Mouse (Mus musculus): ENCODE data around the gene Rapgef6.
A peak's percentile ranks its signal among the peaks of the same experiment; 100 is the strongest.

Gene Rapgef6

DNA sequence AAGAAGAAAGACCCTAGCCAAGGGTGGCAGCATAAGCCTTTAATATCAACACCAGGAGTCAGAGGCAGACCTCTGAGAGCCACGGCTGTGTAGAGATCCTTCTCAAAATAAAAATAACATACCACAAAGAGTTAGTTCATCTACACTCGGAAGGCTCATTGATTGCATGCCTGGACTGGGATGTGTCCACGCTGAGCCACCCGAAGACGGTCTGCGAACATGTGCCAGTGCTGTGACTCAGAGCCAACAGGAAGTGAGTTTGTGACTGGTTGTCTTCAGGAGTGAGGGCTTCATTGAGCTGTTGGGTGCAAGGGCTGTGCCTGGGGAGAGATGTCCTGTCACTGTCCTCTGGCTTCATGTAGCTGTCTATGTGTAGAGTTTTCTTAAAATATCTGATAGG, 171.0 kb downstream of the Rapgef6 start:
- DNase-seq (ENCODE audit: low spot score in 2 of 2), result no peak

DNA sequence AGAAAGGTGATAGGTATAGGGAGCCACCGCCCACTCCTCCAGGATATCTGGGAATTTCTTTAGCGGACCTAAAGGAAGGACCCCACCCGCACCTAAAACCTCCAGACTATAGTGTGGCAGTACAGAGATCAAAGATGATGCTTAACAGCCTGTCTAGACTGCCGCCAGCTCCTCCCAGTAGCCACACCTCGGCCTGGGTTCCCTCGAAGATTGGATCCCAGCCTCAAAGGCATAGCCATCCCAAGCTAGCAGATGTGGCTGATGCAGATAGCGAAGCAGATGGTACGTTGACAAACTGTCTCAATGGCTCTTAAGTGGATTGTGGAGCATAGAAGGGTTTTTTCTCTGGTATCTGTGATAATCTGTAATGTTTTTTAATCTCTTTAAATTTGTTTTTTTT, 171.6 kb downstream of the Rapgef6 start:
- DNase-seq (ENCODE audit: low spot score in 2 of 2), result no peak

DNA sequence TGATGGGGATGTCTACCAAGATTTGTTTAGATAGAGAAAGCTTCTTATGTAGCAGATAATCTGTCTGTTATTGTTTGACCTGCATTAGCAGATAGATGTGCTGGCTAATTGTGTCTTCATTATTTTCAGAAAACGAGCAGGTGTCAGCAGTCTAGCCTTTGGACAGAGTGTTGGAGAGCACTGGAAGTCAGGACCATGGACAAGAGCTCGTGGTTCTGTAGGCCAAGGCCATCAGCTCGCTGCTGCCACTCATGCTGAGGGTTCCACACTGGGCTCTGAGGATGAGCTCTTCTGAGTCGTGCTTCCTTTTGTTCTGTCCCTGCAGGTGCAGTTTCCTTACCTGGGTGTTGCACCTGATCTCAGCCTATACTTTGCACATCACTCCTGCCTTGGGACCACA, 173.3 kb downstream of the Rapgef6 start:
- no peak for DNase-seq (ENCODE audit: low spot score in 2 of 2)

DNA sequence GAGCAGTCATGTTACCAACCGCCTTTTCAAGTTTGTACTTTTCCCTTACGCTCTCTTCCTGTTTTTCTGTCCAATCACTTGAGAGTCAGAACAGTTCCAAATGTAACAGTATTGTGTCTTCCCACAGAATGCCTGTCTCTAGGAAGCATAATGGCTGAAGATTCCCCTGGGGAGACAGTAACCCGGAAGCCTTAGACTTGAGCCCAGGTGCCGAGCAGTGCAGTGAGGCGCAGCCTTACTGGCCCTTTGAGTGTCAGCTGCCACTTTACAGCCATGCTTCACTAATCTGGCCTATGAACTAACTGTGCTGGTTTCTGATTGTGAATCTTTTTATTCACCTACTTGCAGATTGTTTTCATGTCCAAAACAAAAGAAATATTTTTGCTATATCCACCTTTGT, 175.0 kb downstream of the Rapgef6 start:
- no peak for DNase-seq (ENCODE audit: low spot score in 2 of 2)

DNA sequence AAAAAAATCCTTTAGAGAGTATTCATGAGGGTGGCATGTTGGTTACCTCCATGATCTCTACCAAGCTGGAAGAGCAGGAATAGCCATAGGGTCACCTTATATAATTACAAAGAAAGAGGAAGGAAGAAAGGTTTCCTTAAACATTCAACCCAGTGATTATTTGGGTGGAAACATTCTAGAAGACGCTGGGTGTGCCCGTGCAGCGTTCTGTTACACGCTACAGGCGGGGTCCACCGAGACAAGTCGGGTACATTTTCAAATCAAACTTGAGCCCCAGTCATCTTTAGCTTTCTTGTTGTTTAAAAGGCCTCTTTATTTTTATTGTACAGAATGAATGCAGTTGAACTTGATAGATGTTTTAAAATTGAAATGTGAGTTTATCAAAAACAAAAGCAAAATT, 176.0 kb downstream of the Rapgef6 start:
- DNase-seq (ENCODE audit: low spot score in 2 of 2), result no peak

DNA sequence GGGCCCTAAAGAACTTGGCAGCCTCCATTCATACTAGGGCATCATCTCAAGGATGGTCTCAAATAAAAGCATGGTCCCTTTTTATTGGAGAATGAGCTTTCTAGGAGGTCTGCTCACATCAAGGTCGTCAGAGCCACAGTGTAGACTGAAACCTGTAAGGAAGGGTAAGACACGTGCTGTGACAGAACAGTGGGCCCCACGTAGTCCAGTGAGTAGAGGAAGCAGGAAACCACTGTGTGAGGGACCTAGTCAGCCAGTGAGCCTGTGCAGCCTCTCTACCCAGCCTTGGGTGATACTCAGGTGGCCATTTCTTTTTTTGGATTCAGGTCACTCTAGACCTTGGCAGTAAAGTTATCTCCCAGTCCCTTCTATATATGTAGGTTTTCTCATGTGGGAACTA, 177.3 kb downstream of the Rapgef6 start:
- no peak for DNase-seq (ENCODE audit: low spot score in 2 of 2)

DNA sequence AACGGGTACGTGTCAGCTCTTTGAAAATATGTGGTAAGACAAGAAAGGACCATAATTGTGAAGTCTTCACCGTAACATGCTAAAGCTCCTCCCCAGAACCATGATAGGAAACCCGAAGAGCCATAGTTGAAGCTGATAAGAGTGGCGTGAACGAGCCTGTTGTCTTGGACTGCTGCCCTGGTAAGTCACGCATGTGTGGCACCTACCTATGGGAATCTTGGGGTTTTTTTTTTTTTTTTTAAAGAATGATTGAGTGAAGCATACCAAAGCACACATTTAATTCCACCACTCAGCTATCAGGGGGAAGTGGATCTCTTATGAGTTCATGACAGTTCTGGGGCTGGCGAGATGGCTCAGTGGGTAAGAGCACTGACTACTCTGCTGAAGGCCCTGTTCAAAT, 179.2 kb downstream of the Rapgef6 start:
- no peak for DNase-seq (ENCODE audit: low spot score in 2 of 2)

DNA sequence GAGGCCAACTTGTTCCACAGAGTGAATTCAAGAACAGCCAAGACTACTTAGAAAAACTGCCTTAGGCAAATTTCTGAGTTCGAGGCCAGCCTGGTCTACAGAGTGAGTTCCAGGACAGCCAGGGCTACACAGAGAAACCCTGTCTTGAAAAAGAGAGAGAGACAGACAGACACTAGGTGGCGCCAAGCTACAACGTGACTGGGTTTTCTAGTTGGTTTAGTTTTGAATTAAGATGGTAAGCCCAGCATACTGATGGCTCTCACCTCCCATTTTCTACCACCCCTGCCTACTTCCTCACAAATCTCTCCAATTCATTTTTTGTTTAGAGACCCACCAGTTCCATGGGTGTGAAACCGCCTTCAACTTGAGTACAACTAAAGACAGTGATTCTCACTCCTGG, 180.7 kb downstream of the Rapgef6 start:
- DNase-seq (ENCODE audit: low spot score in 2 of 2), result peak; percentile 60 to 84

DNA sequence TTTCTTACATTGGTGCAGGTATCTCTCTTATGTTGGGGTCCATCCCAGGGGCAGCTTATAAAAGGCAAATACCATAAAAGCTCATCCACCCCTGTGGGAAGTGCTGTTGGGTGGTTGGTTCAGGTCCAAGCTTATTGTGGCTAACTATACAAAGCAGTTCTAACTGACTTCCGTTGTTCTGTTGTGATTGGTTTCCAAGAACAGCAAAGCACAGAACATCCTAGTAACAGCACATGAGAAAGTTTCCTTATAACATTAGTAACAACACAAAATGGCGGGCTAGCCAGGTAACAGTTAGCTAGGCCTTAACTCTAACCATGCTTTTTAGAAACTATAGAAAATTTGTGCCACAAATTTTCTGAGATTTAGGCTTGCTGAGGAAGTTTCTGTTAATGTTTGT, 185.5 kb downstream of the Rapgef6 start:
- no peak for DNase-seq (ENCODE audit: low spot score in 2 of 2)

DNA sequence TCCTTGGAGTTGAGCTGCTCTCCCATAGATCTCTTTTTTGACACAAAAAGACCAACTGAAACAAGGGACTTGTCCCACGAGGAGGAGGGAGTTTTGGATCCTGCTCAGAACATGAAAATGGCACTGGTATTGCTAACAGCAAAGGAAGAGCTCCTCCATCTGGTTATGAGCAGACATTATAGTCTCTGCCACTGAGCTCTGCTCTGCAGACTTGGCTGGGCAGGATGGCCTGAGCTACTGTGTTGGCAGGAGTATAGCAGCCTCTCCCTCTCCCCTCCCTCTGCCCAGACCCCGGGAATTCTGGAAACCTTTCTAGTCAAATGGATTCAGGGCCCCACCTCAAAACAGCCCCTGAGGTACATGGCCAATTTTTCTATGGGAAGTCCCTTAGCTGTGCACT, 187.0 kb downstream of the Rapgef6 start:
- no peak for DNase-seq (ENCODE audit: low spot score in 2 of 2)

DNA sequence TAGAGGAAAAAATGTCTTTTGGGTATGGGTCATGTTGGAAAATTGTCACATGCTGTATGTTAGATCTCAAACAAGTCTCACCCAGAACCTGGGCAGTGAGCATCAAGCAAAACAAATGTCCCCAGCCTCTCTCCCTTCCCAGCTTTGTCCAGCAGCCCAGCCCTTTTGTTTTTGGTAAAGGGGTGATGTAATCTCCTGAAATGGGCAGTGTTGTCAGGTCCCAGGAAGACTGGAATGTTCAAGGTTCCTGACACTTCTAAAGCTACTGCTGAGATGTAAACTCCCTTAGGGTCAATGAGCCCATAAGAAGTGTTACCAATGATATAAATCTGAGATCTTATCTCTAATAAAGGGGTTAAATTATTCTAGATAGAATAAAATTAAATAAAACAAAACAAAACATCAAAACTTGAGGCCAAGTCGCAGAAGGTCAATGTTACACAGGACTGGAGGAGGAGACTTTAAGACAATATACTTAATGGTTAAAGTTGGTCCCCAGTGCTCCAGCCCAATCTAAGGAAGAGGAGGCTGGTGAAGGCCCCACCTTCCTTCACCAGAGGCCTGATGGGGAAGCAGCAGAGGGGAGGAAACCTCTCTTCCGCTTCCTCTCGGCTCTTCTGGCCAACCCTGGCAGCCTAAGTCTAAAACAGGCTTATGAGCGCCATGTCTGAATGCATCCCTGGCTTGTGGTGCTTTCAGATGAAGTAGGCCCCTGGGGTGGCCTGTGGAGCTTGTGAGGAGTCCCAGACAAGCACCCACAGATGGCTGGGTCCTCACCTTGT, 188.1 kb downstream of the Rapgef6 start:
- DNase-seq (ENCODE audit: low spot score in 2 of 2), result no peak

DNA sequence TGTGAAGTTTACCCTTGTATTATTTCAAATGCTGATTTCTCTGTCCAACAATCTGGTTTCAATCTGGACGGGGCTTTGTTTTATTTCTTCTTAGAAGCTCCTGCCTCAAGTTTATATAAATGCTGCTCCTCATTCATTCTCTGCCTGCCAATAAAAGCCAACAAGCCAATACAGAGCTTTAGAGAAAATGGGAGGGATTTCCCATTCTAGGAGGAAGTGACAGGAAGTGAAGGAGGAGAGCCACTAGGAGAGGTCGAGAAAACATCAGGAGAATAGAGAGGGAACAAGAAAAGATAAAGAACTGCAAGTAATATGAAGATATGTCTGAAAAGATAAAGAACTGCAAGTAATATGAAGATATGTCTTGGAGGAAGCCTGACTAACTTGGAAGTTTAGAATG, 190.2 kb downstream of the Rapgef6 start:
- DNase-seq (ENCODE audit: low spot score in 2 of 2), result no peak

DNA sequence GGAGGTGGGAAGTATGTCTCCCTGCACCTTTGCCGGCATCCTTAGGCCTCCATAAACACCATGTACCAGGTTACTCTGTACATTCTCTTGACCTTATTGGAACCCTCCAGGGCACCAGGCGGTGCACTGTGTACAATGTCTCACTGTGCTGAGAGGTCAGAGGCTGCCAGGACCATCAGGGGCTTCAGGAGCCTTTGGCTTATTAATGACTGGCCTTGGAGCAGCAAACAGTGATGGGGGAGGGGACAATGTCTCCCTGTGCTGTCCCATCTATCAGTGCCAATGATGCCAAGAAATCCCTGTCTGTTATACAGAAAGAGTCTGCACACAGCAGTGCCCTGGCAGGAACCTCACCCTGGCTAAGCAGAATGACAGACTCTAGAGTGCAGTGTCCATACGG, 195.2 kb downstream of the Rapgef6 start:
- no peak for DNase-seq (ENCODE audit: low spot score in 2 of 2)

DNA sequence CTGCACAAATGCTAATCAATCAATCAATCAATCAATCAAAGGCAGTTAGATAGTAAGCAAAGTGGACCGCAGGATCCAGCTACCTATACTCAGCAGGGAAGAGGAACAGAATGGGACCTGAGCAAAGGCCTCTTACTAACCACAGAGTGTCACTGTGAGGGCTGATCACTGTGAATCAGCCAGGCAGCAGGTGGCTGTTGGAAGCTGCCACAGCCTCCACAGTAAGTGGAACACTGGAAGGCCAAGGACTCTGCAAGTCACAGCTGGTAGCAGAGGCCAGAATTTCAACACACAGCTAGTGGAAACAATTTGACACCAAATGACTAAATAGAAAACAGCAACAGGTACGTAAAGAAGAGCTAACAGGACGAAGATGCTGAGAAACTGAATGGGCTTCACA, 196.0 kb downstream of the Rapgef6 start:
- DNase-seq (ENCODE audit: low spot score in 2 of 2), result no peak

DNA sequence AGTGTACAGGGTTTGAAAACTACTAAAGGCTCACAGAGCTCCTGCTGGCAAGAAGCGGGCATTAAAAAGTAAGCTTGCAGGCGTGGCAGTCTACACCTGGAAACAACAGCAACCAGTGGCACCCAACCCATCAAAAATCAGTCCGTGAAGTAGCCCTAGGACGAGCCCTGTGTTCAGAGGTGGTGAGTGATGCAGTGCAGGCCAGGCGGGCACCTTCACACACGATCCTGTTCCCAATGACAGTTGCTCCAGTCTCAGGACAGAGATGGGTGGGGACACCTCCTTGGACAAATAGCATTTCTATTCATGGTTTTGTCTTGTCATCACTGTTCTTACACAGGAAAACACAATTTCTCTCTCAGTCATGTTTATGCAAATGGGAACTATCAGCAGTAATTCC, 199.4 kb downstream of the Rapgef6 start:
- DNase-seq (ENCODE audit: low spot score in 2 of 2), result no peak

DNA sequence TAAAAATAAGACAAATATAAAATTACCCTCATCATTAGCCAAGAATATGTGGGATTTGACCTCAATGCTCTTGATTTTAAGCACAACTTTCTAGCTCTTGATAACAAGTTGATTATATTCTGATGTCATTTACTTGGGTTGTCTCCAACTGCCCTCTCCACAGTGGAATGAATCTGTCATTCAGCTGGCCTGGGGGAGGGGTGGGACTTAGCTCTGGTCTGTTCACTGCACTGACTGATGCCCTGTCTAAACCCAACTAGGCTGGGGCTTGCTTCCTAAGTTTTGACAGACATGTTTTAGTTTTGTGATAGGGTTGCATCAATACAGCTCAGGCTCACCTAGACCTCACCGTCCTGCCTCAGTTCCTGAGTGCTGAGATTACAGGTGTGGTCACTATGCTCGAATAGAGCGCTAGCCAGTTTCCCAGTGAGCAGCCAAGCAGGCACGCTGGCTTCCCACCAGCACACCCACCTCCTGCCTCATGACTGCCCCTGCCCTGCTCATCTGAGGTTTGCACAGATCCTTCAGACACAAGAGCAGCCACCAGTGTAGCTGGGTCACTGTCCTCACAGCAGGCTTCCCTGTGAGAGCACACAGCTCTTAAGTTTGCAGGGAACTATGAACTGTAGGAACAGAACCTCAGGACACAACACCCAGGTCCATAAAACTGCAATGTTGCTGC, 201.8 kb downstream of the Rapgef6 start:
- DNase-seq (ENCODE audit: low spot score in 2 of 2), result no peak

DNA sequence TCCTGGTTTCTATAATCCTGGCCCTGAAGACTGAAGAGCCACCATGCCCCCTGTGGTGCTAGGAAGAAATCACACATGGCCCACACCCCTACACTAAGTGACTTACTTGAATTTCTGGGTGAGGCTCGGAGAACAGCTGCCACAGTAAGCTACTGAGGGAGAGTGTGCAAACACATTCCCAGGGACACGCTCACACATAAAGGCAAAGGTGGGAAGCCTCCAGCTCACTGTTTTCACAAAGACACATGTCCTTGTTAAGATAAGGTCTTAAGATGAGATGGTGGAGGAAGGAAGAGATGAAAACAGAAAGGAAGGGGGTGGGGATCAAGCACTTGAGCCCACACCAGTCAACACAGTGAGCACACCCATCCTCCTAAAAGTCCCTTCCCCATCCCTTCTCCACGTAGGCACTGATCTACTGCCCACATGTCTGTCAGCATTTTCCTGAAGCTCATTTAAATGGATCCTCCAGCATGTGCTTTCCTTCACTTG, 204.0 kb downstream of the Rapgef6 start:
- DNase-seq (ENCODE audit: low spot score in 2 of 2), result no peak

DNA sequence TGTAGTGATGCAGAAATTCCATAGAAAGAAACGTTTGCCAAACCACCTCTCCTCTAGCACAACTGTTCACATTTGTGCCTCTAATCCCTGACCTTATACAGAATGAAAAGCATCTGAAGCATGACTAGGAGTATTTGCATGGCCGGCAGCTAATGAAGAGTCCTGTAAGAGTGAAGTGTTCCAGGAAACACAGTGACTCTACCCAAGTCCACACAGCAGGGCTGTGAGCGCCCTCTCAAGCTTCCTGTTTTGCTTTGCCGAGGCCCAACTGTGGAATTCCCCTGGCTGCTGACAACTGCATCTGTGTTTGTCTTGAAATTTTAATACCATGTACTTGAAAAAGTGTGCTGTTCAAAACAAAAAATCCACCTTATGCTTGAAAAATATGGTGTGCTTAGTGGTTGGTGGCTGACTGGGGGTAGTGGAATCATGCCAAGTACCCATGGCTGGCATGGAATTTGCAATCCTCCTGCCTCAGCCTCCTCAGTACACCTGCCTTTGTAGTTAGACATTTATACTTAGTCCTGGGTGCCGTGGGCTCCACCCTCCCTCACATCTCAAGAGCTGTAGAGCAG, 204.8 kb downstream of the Rapgef6 start:
- DNase-seq (ENCODE audit: low spot score in 2 of 2), result no peak

DNA sequence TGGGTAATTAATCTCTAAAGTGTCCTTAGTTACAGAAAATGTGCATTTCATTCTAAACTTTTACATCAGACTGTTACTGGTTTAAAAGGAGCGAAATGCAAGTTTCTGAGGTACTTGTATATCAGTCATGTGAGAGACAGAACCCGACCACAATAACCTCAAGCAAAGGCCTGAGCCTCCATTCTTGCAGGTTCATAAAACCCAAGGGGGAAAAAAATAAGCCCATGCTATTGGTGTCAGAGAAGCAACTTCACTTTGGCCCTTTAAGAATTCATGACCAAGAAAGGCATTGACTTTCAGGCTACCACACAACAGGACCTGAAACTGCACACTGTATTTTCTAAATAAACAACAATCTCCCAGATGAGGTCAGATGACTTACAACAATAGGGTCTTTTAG, 205.7 kb downstream of the Rapgef6 start:
- no peak for DNase-seq (ENCODE audit: low spot score in 2 of 2)

DNA sequence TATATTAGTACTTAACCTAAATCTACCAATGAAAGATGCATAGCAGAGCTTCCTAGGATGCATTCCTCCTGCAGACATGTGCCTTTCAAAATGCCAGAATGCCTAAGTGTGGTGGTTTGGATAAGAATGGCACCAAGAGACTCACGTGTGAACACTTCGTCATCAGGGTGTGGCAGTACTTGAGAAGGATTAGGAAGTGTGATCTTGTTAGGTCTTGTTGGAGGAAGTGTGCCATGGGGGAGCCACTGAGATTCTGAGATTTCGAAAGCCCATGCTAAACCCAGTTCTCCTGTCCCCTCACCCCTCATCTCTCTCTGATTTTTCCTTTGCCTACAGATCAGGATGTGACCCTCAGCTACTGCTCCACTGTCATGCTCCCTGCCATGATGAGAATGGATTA, 206.7 kb downstream of the Rapgef6 start:
- no peak for DNase-seq (ENCODE audit: low spot score in 2 of 2)

DNA sequence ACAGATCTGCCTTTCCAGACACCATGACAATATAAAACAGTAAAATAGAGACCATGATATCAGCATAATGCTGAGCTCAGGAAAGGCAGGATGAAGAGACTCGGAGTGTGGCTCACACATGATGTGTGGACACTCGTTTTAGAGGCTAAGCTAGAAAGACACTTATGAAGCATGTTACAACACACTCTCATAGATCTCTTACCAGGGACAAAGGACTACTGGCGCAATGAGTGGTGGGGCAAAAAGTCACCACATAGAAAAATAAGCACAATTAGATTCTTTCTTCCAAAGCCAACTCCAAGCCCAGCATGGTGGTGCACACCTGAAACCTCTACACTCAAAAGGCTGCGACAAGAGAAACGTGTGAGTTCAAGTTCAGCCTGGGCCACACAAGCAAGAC, 208.3 kb downstream of the Rapgef6 start:
- DNase-seq (ENCODE audit: low spot score in 2 of 2), result no peak

DNA sequence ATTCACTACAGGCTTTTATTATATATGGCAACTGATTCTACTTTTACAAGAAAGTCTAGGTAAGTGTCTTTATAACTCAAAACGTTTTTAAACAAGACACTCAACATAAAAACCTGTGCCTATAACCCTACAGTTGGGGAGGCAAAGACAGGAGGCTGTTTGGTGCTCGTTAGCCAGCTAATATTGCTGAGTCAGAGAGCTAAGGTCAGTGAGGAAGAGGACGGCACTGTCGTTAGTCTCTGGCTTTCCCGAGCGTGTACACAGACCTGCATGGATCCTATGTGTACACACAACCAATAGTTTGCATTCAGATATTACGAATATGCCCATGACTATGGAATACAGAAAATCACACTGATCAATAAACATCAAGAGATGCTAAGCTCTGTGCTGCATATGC, 208.7 kb downstream of the Rapgef6 start:
- DNase-seq (ENCODE audit: low spot score in 2 of 2), result no peak

DNA sequence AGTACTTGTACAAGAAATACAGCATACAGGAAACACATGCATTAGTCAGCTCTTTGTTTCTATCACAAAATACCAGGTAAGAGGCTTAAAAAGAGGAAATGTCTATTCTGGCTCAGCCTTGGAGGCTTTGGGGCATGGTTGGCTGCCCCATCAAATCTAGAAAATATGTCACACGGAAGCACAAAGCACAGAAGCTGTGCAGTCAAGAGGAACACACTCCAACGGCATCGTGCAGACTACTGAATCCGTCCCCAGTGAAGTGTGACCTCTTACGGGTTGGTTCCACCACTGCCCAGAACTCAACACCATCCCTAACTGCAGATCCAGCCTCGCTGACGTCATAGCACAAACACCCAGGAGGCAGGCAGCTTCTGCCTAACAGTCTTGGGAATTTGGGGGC, 210.9 kb downstream of the Rapgef6 start:
- no peak for DNase-seq (ENCODE audit: low spot score in 2 of 2)
